Mouse (Mus musculus): ENCODE results near the gene Rad51ap1. TPM values are rescaled to one million over a fixed set of nuclear protein-coding genes. Genes with fewer than 3 reads are reported as not detected.

Gene Rad51ap1
- total RNA-seq, 2 experiments from 2014 or later: 1.7 to 3.1 TPM

DNA sequence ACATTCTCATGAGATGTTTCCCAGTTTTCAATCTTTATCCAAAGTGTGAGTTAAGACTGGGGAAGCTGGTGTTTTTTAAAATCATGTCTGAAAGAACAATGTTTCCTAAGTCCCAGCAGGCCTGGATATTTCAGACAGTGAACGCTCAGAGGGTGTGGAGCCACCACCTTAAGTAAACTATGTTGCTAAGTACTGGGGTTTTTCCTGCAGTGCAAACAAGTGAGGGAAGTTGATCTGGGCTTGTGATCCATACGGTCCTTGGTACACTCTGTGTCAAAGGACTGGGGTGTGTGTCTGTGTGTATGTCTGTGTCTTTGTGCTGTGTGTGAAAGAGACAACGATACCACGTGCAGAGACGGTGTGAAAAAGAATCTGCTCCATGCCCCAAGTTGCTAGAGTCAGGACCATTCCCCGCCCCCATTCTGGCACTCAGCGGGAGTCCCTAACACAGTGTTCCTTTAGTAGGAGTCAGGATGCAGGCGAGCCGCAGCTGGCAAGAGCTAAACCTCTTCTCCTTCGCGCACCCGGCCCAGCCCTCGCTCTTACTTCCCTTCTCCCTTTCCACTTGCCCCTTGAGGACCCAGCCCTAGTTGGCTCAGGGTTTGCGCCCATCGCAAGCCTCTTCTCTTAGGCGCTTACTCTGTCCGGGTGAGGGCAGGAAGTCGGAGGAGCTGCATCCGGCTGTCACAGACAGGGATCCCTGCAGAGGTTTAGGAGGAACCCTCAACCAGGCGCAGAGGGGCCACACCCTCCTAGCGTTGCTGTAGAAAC, 18.1 kb downstream of the Rad51ap1 start, which contains the start of gene Dyrk4:
Dyrk4 (minus strand) TSS at position 729 of the 771 bp plus-strand sequence.
- no peak for DNase-seq (ENCODE audit: low spot score in 2 of 2)
- no peak within 1 kb of the TSS for H3K27ac ChIP-seq
- H3K4me3 ChIP-seq: peak within 1 kb of the TSS; percentile 0; the same call in 1 of the 2 replicates
- no peak for TF ChIP-seq CTCF (conservative IDR thresholded peaks at IDR 0.05)

DNA sequence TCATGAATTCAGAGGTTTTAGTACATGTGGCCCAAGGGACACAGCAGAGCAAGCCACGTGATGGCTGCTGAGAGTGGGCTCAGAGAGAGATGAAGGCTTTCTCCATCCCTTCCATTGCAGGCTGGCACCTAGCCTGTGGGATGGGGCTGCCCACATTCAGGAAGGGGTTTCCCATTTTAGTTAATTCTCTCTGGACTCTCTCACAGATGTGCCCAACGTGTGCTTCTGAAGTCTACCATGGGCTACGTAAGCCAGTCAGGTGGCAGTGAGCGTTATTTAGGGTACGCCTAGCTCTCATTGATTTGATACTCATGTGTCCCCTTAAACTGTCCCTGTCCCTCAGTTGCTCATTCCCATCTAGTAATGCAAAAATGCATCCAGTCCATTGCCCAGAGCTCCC, 24.5 kb downstream of the Rad51ap1 start:
- no peak overlapping the region for H3K27ac ChIP-seq
- TF ChIP-seq CTCF (conservative IDR thresholded peaks at IDR 0.05): no peak
- no peak overlapping the region for H3K4me3 ChIP-seq
- no peak for DNase-seq (ENCODE audit: low spot score in 2 of 2)

DNA sequence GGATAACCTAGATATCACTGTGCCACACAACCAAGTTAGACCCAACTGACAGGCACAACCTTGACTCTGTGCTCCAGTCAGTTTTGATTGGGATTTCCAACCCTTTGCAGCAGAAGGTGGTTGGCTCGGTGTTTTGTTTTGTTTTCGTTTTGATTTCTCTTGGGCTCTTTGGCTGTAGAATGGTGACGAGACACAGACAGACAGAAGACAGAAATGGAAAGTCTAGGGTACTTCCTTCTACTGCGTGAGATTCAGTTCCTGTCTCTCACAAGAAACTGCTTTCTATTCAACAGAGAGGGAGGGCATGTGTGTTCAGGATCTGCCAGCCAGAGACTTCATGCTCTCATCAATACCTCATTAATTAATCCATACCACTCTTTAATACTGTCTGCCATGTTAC, 28.7 kb downstream of the Rad51ap1 start:
- no peak for TF ChIP-seq CTCF (conservative IDR thresholded peaks at IDR 0.05)
- Histone ChIP-seq H3K4me3 (no peak overlapping the region), H3K27ac (peak overlapping the region; percentile 55; the same call in 1 of the 2 replicates)
- DNase-seq (ENCODE audit: low spot score in 2 of 2): no peak

DNA sequence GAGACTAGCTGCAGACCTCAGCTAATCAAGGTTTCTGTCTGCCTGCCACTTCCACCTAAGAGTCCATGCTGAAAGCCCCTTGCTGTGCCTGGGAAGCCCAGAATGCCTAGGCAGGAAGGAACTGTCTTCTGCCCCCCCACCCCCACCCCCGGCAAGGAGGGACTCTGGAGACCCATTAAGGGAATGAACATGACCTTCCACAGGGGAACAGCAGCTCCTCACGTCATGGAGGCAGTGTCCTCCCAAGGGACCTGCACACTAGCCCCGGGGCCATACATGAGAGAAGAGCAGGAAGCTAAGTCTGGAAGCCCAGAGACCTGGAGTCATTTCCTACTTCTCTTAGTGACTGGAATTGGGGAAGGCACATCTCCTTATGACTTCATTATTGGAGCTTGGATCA, 31.5 kb downstream of the Rad51ap1 start:
- Histone ChIP-seq H3K4me3 (no peak overlapping the region), H3K27ac (no peak overlapping the region)
- no peak for TF ChIP-seq CTCF (conservative IDR thresholded peaks at IDR 0.05)
- DNase-seq (ENCODE audit: low spot score in 2 of 2): no peak

DNA sequence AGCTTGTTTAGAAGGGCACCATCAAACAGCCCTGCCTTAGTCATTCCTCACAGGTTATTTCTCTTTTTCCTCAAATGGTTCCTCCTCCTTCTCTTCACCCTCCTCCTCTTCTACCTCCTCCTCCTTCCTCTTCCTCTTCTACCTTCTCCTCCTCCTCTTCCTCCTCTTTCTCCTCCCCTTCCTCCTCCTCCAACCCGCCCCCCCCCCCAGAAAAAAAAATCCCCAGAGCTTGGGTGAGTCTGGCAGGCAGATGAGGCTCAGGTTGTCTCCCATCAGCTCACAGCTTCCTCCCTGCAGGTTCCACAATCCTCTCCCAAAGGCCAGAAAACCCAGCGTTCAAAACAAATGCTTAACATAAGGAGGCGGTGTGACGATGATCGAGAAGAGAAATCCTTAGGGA, 32.0 kb downstream of the Rad51ap1 start:
- no peak for DNase-seq (ENCODE audit: low spot score in 2 of 2)
- H3K27ac ChIP-seq: no peak overlapping the region
- TF ChIP-seq CTCF (conservative IDR thresholded peaks at IDR 0.05): no peak
- H3K4me3 ChIP-seq: no peak overlapping the region

DNA sequence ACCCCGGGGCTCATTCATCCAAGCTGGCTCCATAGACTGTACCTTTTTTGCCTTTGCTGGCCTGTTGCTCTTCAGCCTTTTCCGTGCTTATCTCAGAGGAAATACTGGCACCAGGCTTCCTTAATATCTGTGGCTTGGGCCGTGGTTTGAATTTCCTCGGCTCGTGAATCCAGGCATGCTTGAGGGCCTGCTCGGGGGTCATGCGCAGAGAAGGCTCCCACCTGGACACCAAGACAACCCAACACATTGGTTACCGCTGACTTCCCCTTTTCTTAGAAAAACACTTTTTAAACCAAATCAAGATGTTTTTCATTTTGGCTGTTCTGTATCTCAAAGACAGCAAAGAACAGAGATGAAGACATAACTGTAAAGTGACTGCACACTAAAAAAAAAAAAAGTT, 62.3 kb downstream of the Rad51ap1 start:
- DNase-seq (ENCODE audit: low spot score in 2 of 2): no peak
- no peak for TF ChIP-seq CTCF (conservative IDR thresholded peaks at IDR 0.05)
- Histone ChIP-seq H3K27ac (no peak overlapping the region), H3K4me3 (no peak overlapping the region)

Other genes with a start within 250 kb of the Rad51ap1 start
- gene Kcna6, start 198.9 kb downstream of the Rad51ap1 start, total RNA-seq (2021): 10 to 100 TPM; 46.6 to 48.5 TPM
- 100 to 1,000 TPM; 141 to 155 TPM for gene Ndufa9, start 90.5 kb downstream of the Rad51ap1 start, total RNA-seq (2021)
- under 1 TPM; 0.12 to 0.13 TPM for gene Akap3, start 86.5 kb downstream of the Rad51ap1 start, total RNA-seq (2021)
- under 1 TPM; 0.15 to 0.29 TPM for gene Dyrk4, start 17.7 kb downstream of the Rad51ap1 start, total RNA-seq (2021)
- 10 to 100 TPM; 45.8 to 46.5 TPM for gene D6Wsu163e, start 375 bp upstream of the Rad51ap1 start, total RNA-seq (2021)
- not detected for gene Fgf6, start 76.0 kb upstream of the Rad51ap1 start, total RNA-seq (2021)
- under 1 TPM; 0.25 to 0.46 TPM for gene Fgf23, start 133.3 kb upstream of the Rad51ap1 start, total RNA-seq (2021)
- gene Tigar, start 170.0 kb upstream of the Rad51ap1 start, total RNA-seq (2021): 10 to 100 TPM; 25.6 to 27.3 TPM
- 100 to 1,000 TPM; 116 to 142 TPM for gene Ccnd2, start 212.6 kb upstream of the Rad51ap1 start, total RNA-seq (2021)

Measured in layer of hippocampus, adult 2 months (tissue).